Mouse (Mus musculus) brain, embryonic 14.5 days (tissue): ENCODE data around the gene Bpifb9b.
"Not testable (repeated sequence)": the region's sequence is repeated elsewhere in the genome, so short reads cannot be mapped to it uniquely, and the experiment has no call there.

Experiments
- CTCF ChIP-seq: fragments of 200-500 bp; IDR thresholded peaks from 2 replicates; pipeline ENCODE4 v1.5.1; 2012; ENCODE audit warnings: inconsistent platforms, mild to moderate bottlenecking, moderate library complexity, borderline replicate concordance; ENCODE audit not compliant: insufficient read depth, insufficient read length; ENCODE audit errors: extremely low read depth
- POLR2A ChIP-seq: fragments of 200-500 bp; IDR thresholded peaks from 2 replicates; pipeline ENCODE4 v1.6.1; 2012; ENCODE audit warnings: mild to moderate bottlenecking, inconsistent platforms, borderline replicate concordance; ENCODE audit not compliant: poor library complexity, insufficient read depth, insufficient read length, severe bottlenecking; ENCODE audit errors: extremely low read depth

- TF ChIP-seq CTCF, POLR2A: not testable (repeated sequence)
These were observed 47.0 kb downstream of the Bpifb9b start for GRCm38 (mm10) chr2:154354000-154354425.
